Mouse (Mus musculus): ENCODE data around the gene Smarca2. TPM values are rescaled to one million over a fixed set of nuclear protein-coding genes. Genes with fewer than 3 reads are reported as not detected.

Smarca2 gene
- total and polyA plus RNA-seq, 3 experiments, result 30.4 to 83.9 (median 71.3) TPM

- DNase-seq, result peak; percentile 82
These were observed 143.0 kb downstream of the Smarca2 start for GRCm38 (mm10) chr19:26747571-26748539.

GRCm38 (mm10) chr19:26748676-26749075, 143.8 kb downstream of the Smarca2 start:
- DNase-seq, result no peak

GRCm38 (mm10) chr19:26749427-26750137, 144.7 kb downstream of the Smarca2 start:
- peak; percentile 46 for DNase-seq

- DNase-seq, result no peak
These were observed 147.8 kb downstream of the Smarca2 start for GRCm38 (mm10) chr19:26752611-26753163.

GRCm38 (mm10) chr19:26753266-26753872, 148.5 kb downstream of the Smarca2 start:
- DNase-seq, result no peak

GRCm38 (mm10) chr19:26754016-26754794, 149.4 kb downstream of the Smarca2 start:
- DNase-seq, result no peak

- no peak for DNase-seq
These were observed 151.1 kb downstream of the Smarca2 start for GRCm38 (mm10) chr19:26755991-26756390.

GRCm38 (mm10) chr19:26756399-26756798, 151.5 kb downstream of the Smarca2 start:
- no peak for DNase-seq

GRCm38 (mm10) chr19:26758156-26758555, 153.3 kb downstream of the Smarca2 start:
- no peak for DNase-seq

- no peak for DNase-seq
These were observed 153.8 kb downstream of the Smarca2 start for GRCm38 (mm10) chr19:26758620-26759019.

GRCm38 (mm10) chr19:26759295-26759694, 154.4 kb downstream of the Smarca2 start:
- DNase-seq, result no peak

GRCm38 (mm10) chr19:26761257-26761656, 156.4 kb downstream of the Smarca2 start:
- DNase-seq, result no peak

- DNase-seq, result no peak
These were observed 160.6 kb downstream of the Smarca2 start for GRCm38 (mm10) chr19:26765483-26765882.

GRCm38 (mm10) chr19:26767454-26767853, 162.6 kb downstream of the Smarca2 start:
- DNase-seq, result no peak

- no peak for DNase-seq
These were observed 163.1 kb downstream of the Smarca2 start for GRCm38 (mm10) chr19:26767941-26768340.

- no peak for DNase-seq
These were observed 164.0 kb downstream of the Smarca2 start for GRCm38 (mm10) chr19:26768846-26769245.

- no peak for DNase-seq
These were observed 165.0 kb downstream of the Smarca2 start for GRCm38 (mm10) chr19:26769609-26770500.

GRCm38 (mm10) chr19:26770592-26770991, 165.7 kb downstream of the Smarca2 start:
- no peak for DNase-seq

GRCm38 (mm10) chr19:26772051-26772583, 167.3 kb downstream of the Smarca2 start:
- DNase-seq, result no peak

Data from adrenal gland, adult 2 months (tissue).